Mouse (Mus musculus): ENCODE measurements around the gene Upk3bl. TPM values are rescaled to one million over a fixed set of nuclear protein-coding genes. Genes with fewer than 3 reads are reported as not detected.
A peak's percentile ranks its signal among the peaks of the same experiment; 100 is the strongest.

The Upk3bl gene
- polyA plus RNA-seq, 1 experiment from 2014 or later, result not detected

DNA sequence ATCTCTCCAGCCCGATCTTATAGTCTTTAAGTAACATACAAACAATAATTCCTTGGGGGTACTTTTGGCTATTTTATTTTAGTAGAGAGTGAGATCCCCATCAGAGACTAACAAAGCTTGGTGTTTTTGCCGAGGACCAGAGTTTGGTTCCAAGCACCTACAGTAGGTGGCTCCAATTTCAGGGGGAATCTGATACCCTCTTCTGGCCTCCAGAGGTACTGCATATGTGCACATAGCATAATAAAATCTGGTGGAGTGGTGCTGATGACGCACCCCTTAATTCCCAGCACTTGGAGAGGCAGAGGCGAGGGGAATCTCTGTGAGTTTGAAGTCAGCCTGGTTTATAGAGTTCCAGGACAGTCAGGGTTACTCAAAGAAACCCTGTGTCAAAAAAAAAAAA lies 28.1 kb downstream of the Upk3bl start:
- Histone ChIP-seq H3K27me3 (ENCODE audit: insufficient read depth, low read length) (peaks cover 13% of the 10 kb centered on the region), H3K9me3 (ENCODE audit: low read length) (no peaks in the 10 kb centered on the region), H3K4me2 (ENCODE audit: low read depth, low read length) (no peak overlapping the region), H3K4me1 (ENCODE audit: insufficient read depth) (peaks cover 9% of the 10 kb centered on the region), H3K27ac (ENCODE audit: low read depth) (no peak overlapping the region), H3K4me3 (ENCODE audit: low read depth, low read length) (no peak overlapping the region), H3K9ac (replicated peaks) (no peak overlapping the region), H3K36me3 (replicated peaks; ENCODE audit: insufficient read depth, low read length) (no peaks in the 10 kb centered on the region)
- WGBS (ENCODE audit: insufficient replicate concordance), result 79% methylated on average over 4 of the region's 4 CpGs
- ATAC-seq (no peak), DNase-seq (no peak)
- no peak for TF ChIP-seq EP300 (IDR thresholded peaks at IDR 0.05; ENCODE audit: low read depth)
- TF ChIP-seq CTCF (IDR thresholded peaks at IDR 0.05; ENCODE audit: low read depth), result peak; percentile 41; the same call in 1 of the 2 replicates

- DNase-seq (peak; percentile 92), ATAC-seq (peak; percentile 98)
- H3K36me3 ChIP-seq (replicated peaks; ENCODE audit: insufficient read depth, low read length), result no peaks in the 10 kb centered on the region
- WGBS (ENCODE audit: insufficient replicate concordance), result under 1% methylated on average over 26 of the region's 28 CpGs
- H3K27ac ChIP-seq (ENCODE audit: low read depth), result 0 out of 2 replicates have a peak within 1 kb of the TSS, but pooled peaks have one; percentile 16
- peak within 1 kb of the TSS; percentile 58 for H3K4me3 ChIP-seq (ENCODE audit: low read depth, low read length)
- peak within 1 kb of the TSS; percentile 62 for H3K9ac ChIP-seq (replicated peaks)
- peaks cover 9% of the 10 kb centered on the region for H3K4me1 ChIP-seq (ENCODE audit: insufficient read depth)
- peak within 1 kb of the TSS; percentile 98 for H3K4me2 ChIP-seq (ENCODE audit: low read depth, low read length)
- H3K27me3 ChIP-seq (ENCODE audit: insufficient read depth, low read length), result peaks cover 13% of the 10 kb centered on the region
- TF ChIP-seq CTCF (IDR thresholded peaks at IDR 0.05; ENCODE audit: low read depth) (no peak), EP300 (IDR thresholded peaks at IDR 0.05; ENCODE audit: low read depth) (no peak)
- H3K9me3 ChIP-seq (ENCODE audit: low read length), result no peaks in the 10 kb centered on the region
These were observed 29.4 kb downstream of the Upk3bl start, which contains the start of gene Rasa4 for GRCm38 (mm10) chr5:136083669-136084107. Rasa4 (plus strand) TSS chr5:136083916.

DNA sequence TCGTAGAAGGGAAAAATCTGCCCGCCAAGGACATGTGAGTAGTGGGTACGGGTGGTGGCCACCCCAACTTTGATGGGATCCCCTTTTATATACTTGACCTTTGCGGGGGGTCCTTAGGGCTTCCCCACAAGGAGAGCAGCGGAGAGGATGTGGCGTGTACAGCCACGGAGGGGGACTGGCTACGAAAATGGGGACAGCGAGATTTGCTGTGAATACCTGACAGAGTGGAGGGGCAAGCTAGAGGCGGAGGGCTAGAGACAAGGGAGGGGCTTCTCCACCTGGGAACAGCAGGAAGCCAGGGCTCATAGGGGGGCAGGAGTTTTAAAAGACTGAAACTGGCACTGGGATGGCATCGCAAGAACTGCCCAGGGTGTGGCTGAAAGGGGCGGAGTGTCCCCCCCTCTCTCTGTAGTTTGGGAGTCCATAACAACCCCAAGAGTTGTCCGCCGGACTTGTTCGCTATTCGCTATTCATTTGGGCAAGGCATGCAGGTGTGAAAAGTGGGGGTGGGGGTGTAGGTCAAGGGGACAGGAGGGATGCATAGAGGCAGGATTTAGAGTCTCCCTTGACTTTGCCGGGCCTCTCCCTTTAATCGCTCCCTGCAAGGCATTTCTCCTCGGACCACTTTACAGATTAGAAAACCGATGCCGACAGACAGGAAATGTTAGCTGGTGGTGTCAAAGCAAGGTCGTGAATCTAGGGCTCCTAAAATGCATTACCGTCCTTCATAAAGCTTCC lies 30.0 kb downstream of the Upk3bl start:
- TF ChIP-seq EP300 (IDR thresholded peaks at IDR 0.05; ENCODE audit: low read depth) (no peak), CTCF (IDR thresholded peaks at IDR 0.05; ENCODE audit: low read depth) (no peak)
- 0 out of 2 replicates have a peak, but pooled peaks have one; percentile 19 for ATAC-seq
- WGBS (ENCODE audit: insufficient replicate concordance), result 5% methylated on average over 23 of the region's 23 CpGs
- Histone ChIP-seq H3K4me2 (ENCODE audit: low read depth, low read length) (peak overlapping the region; percentile 98), H3K27ac (ENCODE audit: low read depth) (0 out of 2 replicates have a peak overlapping the region, but pooled peaks have one; percentile 16), H3K9ac (replicated peaks) (peak overlapping the region; percentile 62), H3K36me3 (replicated peaks; ENCODE audit: insufficient read depth, low read length) (no peaks in the 10 kb centered on the region), H3K27me3 (ENCODE audit: insufficient read depth, low read length) (peaks cover 13% of the 10 kb centered on the region), H3K9me3 (ENCODE audit: low read length) (no peaks in the 10 kb centered on the region), H3K4me1 (ENCODE audit: insufficient read depth) (peaks cover 9% of the 10 kb centered on the region), H3K4me3 (ENCODE audit: low read depth, low read length) (peak overlapping the region; percentile 58)
- DNase-seq, result no peak

- H3K4me2 ChIP-seq (ENCODE audit: low read depth, low read length), result peak overlapping the region; percentile 98; the same call in 1 of the 2 replicates
- H3K36me3 ChIP-seq (replicated peaks; ENCODE audit: insufficient read depth, low read length), result no peaks in the 10 kb centered on the region
- H3K9me3 ChIP-seq (ENCODE audit: low read length), result no peaks in the 10 kb centered on the region
- no peak for TF ChIP-seq EP300 (IDR thresholded peaks at IDR 0.05; ENCODE audit: low read depth)
- TF ChIP-seq CTCF (IDR thresholded peaks at IDR 0.05; ENCODE audit: low read depth), result no peak
- H3K27ac ChIP-seq (ENCODE audit: low read depth), result no peak overlapping the region
- peak overlapping the region; percentile 58 for H3K4me3 ChIP-seq (ENCODE audit: low read depth, low read length)
- no peak overlapping the region for H3K9ac ChIP-seq (replicated peaks)
- peaks cover 9% of the 10 kb centered on the region for H3K4me1 ChIP-seq (ENCODE audit: insufficient read depth)
- 25% methylated on average over 20 of the region's 21 CpGs for whole genome bisulfite sequencing (ENCODE audit: insufficient replicate concordance)
- peaks cover 13% of the 10 kb centered on the region for H3K27me3 ChIP-seq (ENCODE audit: insufficient read depth, low read length)
- DNase-seq, result peak; percentile 24
- ATAC-seq, result no peak
These were observed 30.8 kb downstream of the Upk3bl start for GRCm38 (mm10) chr5:136084891-136085651.

DNA sequence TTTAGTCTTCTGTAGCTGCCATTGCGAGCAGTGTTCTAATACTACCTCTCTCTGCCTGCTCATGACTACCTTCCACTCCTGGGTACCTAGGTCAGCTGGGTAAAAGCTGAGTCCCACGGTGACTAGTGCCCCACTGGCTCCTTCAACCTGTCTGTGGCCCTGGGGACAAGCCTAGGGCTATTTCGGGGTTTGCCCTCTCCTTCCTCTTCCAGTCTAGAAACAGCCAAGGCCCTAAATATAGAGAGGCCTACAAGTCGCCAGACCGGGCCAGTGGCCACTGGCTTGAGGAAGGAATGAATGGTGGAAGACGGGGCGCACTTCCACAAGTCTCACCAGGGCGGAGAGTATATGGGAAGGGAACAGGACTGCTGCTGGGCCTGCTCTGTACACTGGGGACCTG lies 32.0 kb downstream of the Upk3bl start:
- peaks cover 13% of the 10 kb centered on the region for H3K27me3 ChIP-seq (ENCODE audit: insufficient read depth, low read length)
- no peak for ATAC-seq
- H3K4me3 ChIP-seq (ENCODE audit: low read depth, low read length), result no peak overlapping the region
- H3K27ac ChIP-seq (ENCODE audit: low read depth), result no peak overlapping the region
- no peaks in the 10 kb centered on the region for H3K9me3 ChIP-seq (ENCODE audit: low read length)
- H3K36me3 ChIP-seq (replicated peaks; ENCODE audit: insufficient read depth, low read length), result no peaks in the 10 kb centered on the region
- TF ChIP-seq CTCF (IDR thresholded peaks at IDR 0.05; ENCODE audit: low read depth) (no peak), EP300 (IDR thresholded peaks at IDR 0.05; ENCODE audit: low read depth) (no peak)
- DNase-seq, result no peak
- 79% methylated on average over 8 of the region's 8 CpGs for WGBS (ENCODE audit: insufficient replicate concordance)
- H3K4me1 ChIP-seq (ENCODE audit: insufficient read depth), result peaks cover 9% of the 10 kb centered on the region
- no peak overlapping the region for H3K9ac ChIP-seq (replicated peaks)
- no peak overlapping the region; the same call in 1 of the 2 replicates for H3K4me2 ChIP-seq (ENCODE audit: low read depth, low read length)

Data from liver, postnatal 0 days (tissue).